Mouse (Mus musculus): Measurements from ENCODE around the gene Sorcs2. TPM values are rescaled to one million over a fixed set of nuclear protein-coding genes. Genes with fewer than 3 reads are reported as not detected.
A peak's percentile ranks its signal among the peaks of the same experiment; 100 is the strongest.

The Sorcs2 gene
- polyA plus RNA-seq, 1 experiment from 2014 or later = 5.1 TPM

DNA sequence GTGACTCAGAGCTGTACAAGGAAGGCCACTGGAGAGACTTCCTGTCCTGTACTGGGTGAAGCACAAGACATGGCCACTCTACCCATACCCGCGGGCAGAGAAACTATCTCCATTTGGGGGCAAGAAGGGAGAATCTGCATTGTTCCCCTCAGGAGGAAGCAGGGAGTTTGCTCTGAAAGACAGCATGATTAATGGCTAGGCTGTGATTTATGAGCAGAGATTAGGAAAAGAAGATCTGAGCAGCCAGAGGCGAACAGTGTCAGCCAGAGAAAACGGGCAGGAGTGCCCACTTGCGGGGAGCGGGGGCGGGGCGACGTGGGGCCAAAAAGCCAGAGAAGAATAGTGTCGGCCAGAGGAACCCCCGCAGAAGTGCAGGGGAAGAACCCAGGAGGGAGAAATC is 29.9 kb upstream of the Sorcs2 start:
- DNase-seq (ENCODE audit: low spot score) = no peak
- Histone ChIP-seq H3K27me3 (replicated peaks; ENCODE audit: control insufficient read depth, insufficient read depth, low read length) (no peaks in the 10 kb centered on the region), H3K4me1 (ENCODE audit: control insufficient read depth, insufficient read depth, low read length) (no peaks in the 10 kb centered on the region), H3K9me3 (replicated peaks; ENCODE audit: control insufficient read depth, low read length) (no peaks in the 10 kb centered on the region), H3K27ac (ENCODE audit: low read depth, low read length) (no peak overlapping the region), H3K36me3 (ENCODE audit: control insufficient read depth, insufficient read depth, low read length) (no peaks in the 10 kb centered on the region), H3K4me3 (ENCODE audit: low read depth, low read length) (no peak overlapping the region), H3K4me2 (ENCODE audit: low read length) (no peak overlapping the region), H3K9ac (ENCODE audit: low read length) (no peak overlapping the region)
- WGBS = 58% methylated on average over 11 of the region's 11 CpGs
- no peak for ATAC-seq

DNA sequence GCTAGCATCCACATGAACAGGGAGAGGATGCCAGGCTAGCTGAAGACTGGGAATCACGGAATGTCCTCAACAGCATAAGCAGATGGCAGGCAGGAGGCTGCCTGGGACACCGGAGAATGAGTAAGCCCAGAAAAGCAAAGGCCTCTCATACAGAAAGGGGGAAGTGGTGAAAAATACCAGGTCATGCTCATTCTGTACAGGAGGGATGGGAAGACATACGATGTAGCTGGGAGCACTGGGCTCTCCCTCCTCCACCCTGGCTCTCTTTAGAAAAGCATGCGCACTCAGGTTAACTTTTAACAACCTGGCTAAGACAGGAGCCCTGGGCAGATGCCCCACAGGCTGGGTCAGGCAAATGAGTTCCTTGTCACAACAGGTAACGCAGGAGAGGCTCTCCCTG is 28.5 kb upstream of the Sorcs2 start:
- no peaks in the 10 kb centered on the region for H3K4me1 ChIP-seq (ENCODE audit: control insufficient read depth, insufficient read depth, low read length)
- no peak overlapping the region for H3K27ac ChIP-seq (ENCODE audit: low read depth, low read length)

DNA sequence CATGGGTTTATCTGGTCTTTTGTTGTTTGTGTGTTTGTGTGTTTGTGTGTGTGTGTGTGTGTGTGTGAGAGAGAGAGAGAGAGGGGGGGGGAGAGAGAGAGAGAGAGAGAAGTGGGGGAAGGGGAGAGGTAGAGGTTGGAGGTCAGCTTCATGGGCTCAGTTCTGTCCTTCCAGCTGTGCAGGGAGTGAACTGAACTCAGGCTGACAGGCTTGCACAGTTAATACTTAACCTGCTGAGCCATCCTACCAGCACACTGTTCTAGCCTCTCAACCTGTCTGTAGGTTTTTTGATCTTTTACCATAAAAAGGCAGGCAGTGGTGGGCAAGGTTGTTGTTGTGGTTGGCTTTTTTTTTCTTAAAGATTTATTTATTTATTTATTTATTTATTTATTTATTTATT is 26.7 kb upstream of the Sorcs2 start:
- H3K27ac ChIP-seq (ENCODE audit: low read depth, low read length) = no peak overlapping the region
- H3K27me3 ChIP-seq (replicated peaks; ENCODE audit: control insufficient read depth, insufficient read depth, low read length) = no peaks in the 10 kb centered on the region
- H3K9me3 ChIP-seq (replicated peaks; ENCODE audit: control insufficient read depth, low read length) = no peaks in the 10 kb centered on the region
- DNase-seq (ENCODE audit: low spot score) (no peak), ATAC-seq (no peak)
- H3K4me2 ChIP-seq (ENCODE audit: low read length) = no peak overlapping the region
- H3K9ac ChIP-seq (ENCODE audit: low read length) = no peak overlapping the region
- H3K36me3 ChIP-seq (ENCODE audit: control insufficient read depth, insufficient read depth, low read length) = no peaks in the 10 kb centered on the region
- no peaks in the 10 kb centered on the region for H3K4me1 ChIP-seq (ENCODE audit: control insufficient read depth, insufficient read depth, low read length)
- H3K4me3 ChIP-seq (ENCODE audit: low read depth, low read length) = no peak overlapping the region

More for the DNA sequence above, 28.5 kb upstream of the Sorcs2 start:
- no peaks in the 10 kb centered on the region for H3K9me3 ChIP-seq (replicated peaks; ENCODE audit: control insufficient read depth, low read length)
- WGBS = 79% methylated on average over 5 of the region's 5 CpGs
- no peak for ATAC-seq
- DNase-seq (ENCODE audit: low spot score) = no peak
- no peak overlapping the region for H3K4me2 ChIP-seq (ENCODE audit: low read length)
- no peaks in the 10 kb centered on the region for H3K36me3 ChIP-seq (ENCODE audit: control insufficient read depth, insufficient read depth, low read length)
- no peak overlapping the region for H3K4me3 ChIP-seq (ENCODE audit: low read depth, low read length)
- H3K9ac ChIP-seq (ENCODE audit: low read length) = no peak overlapping the region
- H3K27me3 ChIP-seq (replicated peaks; ENCODE audit: control insufficient read depth, insufficient read depth, low read length) = no peaks in the 10 kb centered on the region

DNA sequence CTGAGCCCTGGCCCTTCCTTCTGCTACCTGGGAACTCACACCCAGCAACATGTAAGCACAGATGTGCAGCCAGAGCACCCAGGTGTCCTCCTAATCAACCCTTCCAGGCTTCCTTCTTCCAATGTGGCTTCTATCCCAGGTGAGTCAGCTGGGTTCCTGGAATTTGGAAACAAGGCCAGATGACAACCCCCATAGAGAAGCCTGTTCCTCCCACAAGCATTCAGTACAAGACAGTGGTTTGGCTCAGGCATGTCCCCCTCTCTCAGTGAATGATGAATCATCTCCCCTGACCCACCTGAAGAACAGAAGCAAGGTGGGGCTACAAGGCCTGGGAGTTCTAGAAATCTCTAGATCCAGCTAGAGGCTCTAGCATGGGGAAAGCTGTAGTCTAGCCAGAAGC is 24.8 kb upstream of the Sorcs2 start:
- Histone ChIP-seq H3K4me2 (ENCODE audit: low read length) (no peak overlapping the region), H3K27ac (ENCODE audit: low read depth, low read length) (no peak overlapping the region), H3K9me3 (replicated peaks; ENCODE audit: control insufficient read depth, low read length) (no peaks in the 10 kb centered on the region), H3K27me3 (replicated peaks; ENCODE audit: control insufficient read depth, insufficient read depth, low read length) (no peaks in the 10 kb centered on the region), H3K36me3 (ENCODE audit: control insufficient read depth, insufficient read depth, low read length) (no peaks in the 10 kb centered on the region), H3K4me3 (ENCODE audit: low read depth, low read length) (no peak overlapping the region), H3K4me1 (ENCODE audit: control insufficient read depth, insufficient read depth, low read length) (no peaks in the 10 kb centered on the region), H3K9ac (ENCODE audit: low read length) (no peak overlapping the region)
- DNase-seq (ENCODE audit: low spot score) (no peak), ATAC-seq (no peak)

DNA sequence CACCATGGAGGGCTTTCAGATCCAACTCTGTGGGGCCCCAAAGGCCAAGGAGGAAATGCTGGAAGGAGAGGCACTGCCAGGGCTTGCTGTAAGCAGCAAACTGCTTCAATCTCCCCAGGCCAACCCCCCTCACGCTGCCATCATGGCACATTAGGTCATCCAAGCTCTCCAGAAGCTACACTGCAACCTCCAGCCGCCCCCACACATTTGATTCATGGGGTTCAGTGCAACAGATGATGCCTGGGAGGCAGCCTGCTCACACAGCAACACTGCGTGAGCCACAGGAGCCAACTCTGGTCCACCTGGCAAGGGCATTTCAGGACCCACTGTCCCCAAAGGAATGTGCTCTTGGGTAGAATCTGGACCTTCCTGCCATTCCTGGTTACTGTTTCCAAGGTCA is 21.9 kb upstream of the Sorcs2 start:
- Histone ChIP-seq H3K27ac (ENCODE audit: low read depth, low read length) (no peak overlapping the region), H3K36me3 (ENCODE audit: control insufficient read depth, insufficient read depth, low read length) (no peaks in the 10 kb centered on the region), H3K9ac (ENCODE audit: low read length) (no peak overlapping the region), H3K4me2 (ENCODE audit: low read length) (no peak overlapping the region), H3K4me1 (ENCODE audit: control insufficient read depth, insufficient read depth, low read length) (no peaks in the 10 kb centered on the region), H3K4me3 (ENCODE audit: low read depth, low read length) (no peak overlapping the region), H3K9me3 (replicated peaks; ENCODE audit: control insufficient read depth, low read length) (no peaks in the 10 kb centered on the region), H3K27me3 (replicated peaks; ENCODE audit: control insufficient read depth, insufficient read depth, low read length) (no peaks in the 10 kb centered on the region)
- ATAC-seq (no peak), DNase-seq (ENCODE audit: low spot score) (no peak)
- 71% methylated on average over 3 of the region's 3 CpGs for WGBS

DNA sequence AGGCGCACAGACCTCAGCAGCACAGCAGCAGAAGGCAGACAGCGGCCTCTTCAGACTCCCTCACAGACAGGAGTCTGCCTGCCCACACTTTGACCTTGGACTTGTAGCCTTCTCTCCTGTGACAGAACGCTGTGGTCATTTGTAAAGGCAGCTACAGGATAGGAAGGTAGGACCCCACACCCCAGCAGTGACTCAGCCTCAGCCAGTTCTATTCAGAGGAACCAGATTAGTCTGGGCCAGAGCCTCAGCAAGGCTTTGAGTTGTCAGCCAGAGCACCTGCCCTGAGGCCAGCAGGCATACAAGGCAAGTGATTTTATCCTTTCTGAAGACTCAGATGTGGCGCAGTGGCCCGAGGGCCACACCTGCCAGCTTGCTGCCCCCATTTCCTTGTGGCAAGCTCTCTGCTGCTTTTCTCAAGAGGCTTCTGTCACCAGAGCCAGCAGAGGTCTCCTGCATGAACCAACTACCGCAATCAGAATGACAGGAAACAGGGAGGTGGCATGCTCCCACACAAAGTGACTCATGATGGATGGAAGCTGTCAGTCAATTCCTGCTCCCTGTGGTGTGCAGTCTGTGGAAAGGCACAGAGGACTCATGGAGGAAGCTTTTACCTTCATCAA is 16.9 kb upstream of the Sorcs2 start:
- WGBS = 75% methylated on average over 6 of the region's 6 CpGs
- no peak overlapping the region for H3K27ac ChIP-seq (ENCODE audit: low read depth, low read length)
- H3K9me3 ChIP-seq (replicated peaks; ENCODE audit: control insufficient read depth, low read length) = no peaks in the 10 kb centered on the region
- H3K27me3 ChIP-seq (replicated peaks; ENCODE audit: control insufficient read depth, insufficient read depth, low read length) = no peaks in the 10 kb centered on the region
- H3K4me1 ChIP-seq (ENCODE audit: control insufficient read depth, insufficient read depth, low read length) = no peaks in the 10 kb centered on the region
- ATAC-seq (no peak), DNase-seq (ENCODE audit: low spot score) (no peak)
- no peaks in the 10 kb centered on the region for H3K36me3 ChIP-seq (ENCODE audit: control insufficient read depth, insufficient read depth, low read length)
- H3K9ac ChIP-seq (ENCODE audit: low read length) = no peak overlapping the region
- H3K4me2 ChIP-seq (ENCODE audit: low read length) = no peak overlapping the region
- H3K4me3 ChIP-seq (ENCODE audit: low read depth, low read length) = no peak overlapping the region

DNA sequence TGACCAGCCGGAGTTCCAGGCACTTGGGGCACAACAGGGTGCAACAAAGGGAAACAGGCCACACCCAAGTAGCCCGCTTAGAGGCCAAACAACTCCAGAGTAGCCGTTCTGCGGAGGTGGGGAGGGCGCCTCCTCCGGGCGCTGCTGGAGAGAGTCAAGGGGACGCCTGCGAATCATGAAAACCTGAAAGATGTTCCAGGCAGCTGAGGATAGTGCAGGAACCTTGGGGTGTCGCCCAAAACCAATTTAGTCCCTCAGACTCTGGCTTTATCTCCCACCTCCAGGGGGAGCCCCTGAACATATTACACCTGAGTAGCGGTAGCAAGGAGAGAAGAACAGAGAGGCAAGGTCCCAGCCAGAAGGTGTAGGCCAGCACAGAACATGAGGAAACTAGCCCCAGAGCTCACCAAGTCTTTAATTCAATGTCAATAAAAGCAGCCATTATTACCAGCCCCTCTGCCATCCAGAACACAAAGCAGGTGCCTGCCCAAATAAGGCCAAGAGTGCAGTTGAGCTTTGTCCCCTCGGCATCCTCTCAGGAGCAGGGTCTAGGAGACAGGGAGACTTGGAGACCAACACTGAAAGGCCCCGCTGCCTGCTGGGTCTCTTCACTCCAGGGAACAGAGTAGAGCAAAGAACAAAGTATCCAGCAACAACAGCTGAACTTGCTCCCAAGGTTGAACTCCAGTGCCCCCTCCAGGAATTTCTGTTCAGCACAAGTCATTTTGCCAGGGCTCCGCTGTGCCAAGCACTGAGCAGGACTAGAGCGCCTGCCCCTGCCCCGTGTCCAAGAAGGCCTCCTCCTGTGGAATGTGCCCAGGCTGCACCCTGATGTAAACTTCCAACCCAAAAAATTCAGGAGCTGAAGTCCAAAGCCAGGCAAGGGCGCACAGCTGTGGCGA is 775 bp upstream of the Sorcs2 start:
- Histone ChIP-seq H3K4me2 (ENCODE audit: low read length) (no peak overlapping the region), H3K27me3 (replicated peaks; ENCODE audit: control insufficient read depth, insufficient read depth, low read length) (0 out of 2 replicates have a peak, but pooled peaks cover 10% of the 10 kb centered on the region), H3K9ac (ENCODE audit: low read length) (no peak overlapping the region), H3K4me3 (ENCODE audit: low read depth, low read length) (no peak overlapping the region), H3K27ac (ENCODE audit: low read depth, low read length) (no peak overlapping the region), H3K4me1 (ENCODE audit: control insufficient read depth, insufficient read depth, low read length) (no peaks in the 10 kb centered on the region), H3K36me3 (ENCODE audit: control insufficient read depth, insufficient read depth, low read length) (no peaks in the 10 kb centered on the region), H3K9me3 (replicated peaks; ENCODE audit: control insufficient read depth, low read length) (no peaks in the 10 kb centered on the region)
- 5% methylated on average over 18 of the region's 18 CpGs for WGBS
- ATAC-seq = peak; percentile 21
- peak; percentile 73 for DNase-seq (ENCODE audit: low spot score)

DNA sequence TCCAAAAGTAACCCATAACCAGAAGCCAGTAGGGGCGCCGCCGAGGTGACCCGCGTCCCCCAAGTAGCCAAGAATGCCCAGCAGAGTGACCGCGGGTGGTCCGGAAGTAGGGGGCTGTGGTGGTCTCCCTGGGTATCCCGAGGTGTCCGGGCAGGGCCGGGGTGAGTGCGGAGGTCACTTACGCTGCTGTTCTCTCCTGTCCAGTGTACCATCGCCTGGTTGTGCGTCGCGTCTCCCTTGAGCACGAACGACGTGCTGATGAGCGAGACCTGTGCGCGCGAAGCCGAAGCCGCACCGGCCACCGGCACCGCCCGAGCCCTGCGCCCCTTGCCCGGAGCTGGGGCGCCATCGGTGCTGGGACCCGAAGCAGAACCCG is 567 bp downstream of the Sorcs2 start:
- Histone ChIP-seq H3K4me2 (ENCODE audit: low read length) (peak overlapping the region; percentile 100), H3K9ac (ENCODE audit: low read length) (peak overlapping the region; percentile 88), H3K36me3 (ENCODE audit: control insufficient read depth, insufficient read depth, low read length) (no peaks in the 10 kb centered on the region), H3K4me1 (ENCODE audit: control insufficient read depth, insufficient read depth, low read length) (no peaks in the 10 kb centered on the region), H3K27ac (ENCODE audit: low read depth, low read length) (no peak overlapping the region), H3K9me3 (replicated peaks; ENCODE audit: control insufficient read depth, low read length) (no peaks in the 10 kb centered on the region), H3K4me3 (ENCODE audit: low read depth, low read length) (peak overlapping the region; percentile 65), H3K27me3 (replicated peaks; ENCODE audit: control insufficient read depth, insufficient read depth, low read length) (0 out of 2 replicates have a peak, but pooled peaks cover 10% of the 10 kb centered on the region)
- peak; percentile 25 for DNase-seq (ENCODE audit: low spot score)
- 0% methylated on average over 36 of the region's 36 CpGs for WGBS
- peak; percentile 25; the same call in 1 of the 2 replicates for ATAC-seq
